Comparison of ENCODE assay signal across 35 mouse cellular contexts in the genomic region with DNA sequence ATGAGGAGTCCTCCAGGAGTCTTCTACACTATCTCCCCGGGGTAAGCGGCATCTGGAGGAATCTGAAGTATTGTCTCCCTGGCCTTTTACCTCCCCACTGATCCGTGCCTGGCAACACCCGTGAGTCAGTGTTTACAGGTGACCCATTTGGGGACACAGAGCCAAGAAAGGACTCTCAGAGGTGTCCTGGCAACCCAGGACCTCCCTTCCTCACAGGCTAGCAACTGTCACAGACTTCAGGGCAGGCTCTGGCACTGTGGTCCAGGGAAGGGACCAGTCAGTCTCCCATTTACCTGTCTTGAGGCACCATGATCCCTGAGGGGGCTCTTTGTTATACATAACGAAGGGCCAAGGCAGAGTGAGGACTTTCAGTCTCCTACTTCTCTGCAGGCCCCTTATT. TPM values are rescaled to one million over a fixed set of nuclear protein-coding genes. Genes with fewer than 3 reads are reported as not detected.
DNase-seq lines count a peak whose midpoint lies in the region; ATAC-seq and TF ChIP-seq lines count a peak whose summit lies in the region.
"Had no signal": no experiment of that assay in that cellular context is flagged by ENCODE, and none has a peak within 500 bp of the region (broad histone marks: within the 10 kb centered on the region; RNA-seq: fewer than 3 reads in every experiment).

2610028H24Rik (plus strand) TSS at position 231 of the 400 bp plus-strand sequence.

- TF ChIP-seq CTCF in forebrain, postnatal 0 days (IDR thresholded peaks at IDR 0.05; ENCODE audit: low read depth), result no peak

- H3K9ac ChIP-seq in forebrain, embryonic 12.5 days, result peak within 1 kb of the TSS; percentile 12; the same call in 1 of the 2 replicates
- no peak within 1 kb of the TSS for H3K9ac ChIP-seq in forebrain, postnatal 0 days
- no peak within 1 kb of the TSS for H3K9ac ChIP-seq in heart, embryonic 14.5 days (ENCODE audit: low read length)
- H3K9ac ChIP-seq: hindbrain, embryonic 12.5 days; liver, embryonic 15.5 days had no signal

- DNase-seq in forebrain, postnatal 0 days, result no peak
- no peak for DNase-seq in heart, postnatal 25 days (ENCODE audit: low spot score)
- DNase-seq in lung, adult 18-20 months, result peak; percentile 74 to 83
- DNase-seq in lung, postnatal 14 days, result no peak
- DNase-seq in lung, postnatal 36 days, result peak; percentile 73
- no peak for DNase-seq in adrenal gland, postnatal 36 days
- DNase-seq: adrenal gland, adult 8-10 months; cerebellum, adult 8-10 months; cerebellum, postnatal 36 days; heart, postnatal 14 days; kidney, adult 9 months; kidney, postnatal 10 days; layer of hippocampus, postnatal 36 days; left cerebral cortex, postnatal 4 days; midbrain, embryonic 14.5 days; right cerebral cortex, postnatal 25 days; thymus, adult 18-20 months; thymus, postnatal 25 days had no signal

- H3K4me2 ChIP-seq in forebrain, embryonic 12.5 days, result no peak within 1 kb of the TSS
- H3K4me2 ChIP-seq in forebrain, postnatal 0 days (ENCODE audit: low read depth), result no peak within 1 kb of the TSS
- H3K4me2 ChIP-seq in heart, embryonic 14.5 days (ENCODE audit: low read length), result no peak within 1 kb of the TSS
- H3K4me2 ChIP-seq: hindbrain, embryonic 12.5 days; liver, embryonic 15.5 days had no signal

- H3K27me3 ChIP-seq in forebrain, embryonic 12.5 days, result no peaks in the 10 kb centered on the region
- H3K27me3 ChIP-seq in forebrain, postnatal 0 days (ENCODE audit: insufficient read depth, low read length), result no peaks in the 10 kb centered on the region
- no peaks in the 10 kb centered on the region for H3K27me3 ChIP-seq in heart, embryonic 14.5 days (ENCODE audit: control insufficient read depth, insufficient read depth, low read length)
- H3K27me3 ChIP-seq: hindbrain, embryonic 12.5 days; liver, embryonic 15.5 days had no signal

- ATAC-seq in forebrain, embryonic 12.5 days (ENCODE audit: low FRiP score), result no peak
- ATAC-seq in forebrain, postnatal 0 days, result no peak
- ATAC-seq in heart, embryonic 14.5 days (ENCODE audit: insufficient number of reproducible peaks, insufficient read depth, low FRiP score, low read depth), result no peak
- ATAC-seq: activated CD4-positive, CD25-positive, alpha-beta regulatory T cell, adult 4 months; forebrain, embryonic 14.5 days; hindbrain, postnatal 0 days; intestine, embryonic 16.5 days had no signal

- no peaks in the 10 kb centered on the region for H3K9me3 ChIP-seq in forebrain, embryonic 12.5 days
- no peaks in the 10 kb centered on the region for H3K9me3 ChIP-seq in forebrain, postnatal 0 days (ENCODE audit: low read length)
- H3K9me3 ChIP-seq in heart, embryonic 14.5 days (ENCODE audit: control insufficient read depth, low read length), result no peaks in the 10 kb centered on the region
- H3K9me3 ChIP-seq: hindbrain, embryonic 12.5 days; liver, embryonic 15.5 days had no signal

- 58% methylated on average over 5 of the region's 5 CpGs for WGBS in forebrain, embryonic 12.5 days
- WGBS in forebrain, postnatal 0 days, result 67% methylated on average over 5 of the region's 5 CpGs
- 58% methylated on average over 5 of the region's 5 CpGs for WGBS in heart, embryonic 14.5 days

- intact Hi-C loops in heart, postnatal 25 days (cut with DNase I), result no loop called here

- H3K4me1 ChIP-seq in forebrain, embryonic 12.5 days, result no peaks in the 10 kb centered on the region
- H3K4me1 ChIP-seq in forebrain, postnatal 0 days (ENCODE audit: insufficient read depth), result no peaks in the 10 kb centered on the region
- H3K4me1 ChIP-seq in heart, embryonic 14.5 days (ENCODE audit: control insufficient read depth in 2 of 2, insufficient read depth in 2 of 2, low read length in 2 of 2), result peaks cover 0 to 4% of the 10 kb centered on the region in 2 experiments; a peak in 1 of 4 replicates

- no peak within 1 kb of the TSS for H3K4me3 ChIP-seq in forebrain, embryonic 12.5 days (replicated peaks)
- no peak within 1 kb of the TSS for H3K4me3 ChIP-seq in forebrain, postnatal 0 days (ENCODE audit: low read depth, low read length)
- no peak within 1 kb of the TSS for H3K4me3 ChIP-seq in heart, embryonic 14.5 days (ENCODE audit: control insufficient read depth in 1 of 2, insufficient read depth in 1 of 2, low read depth in 1 of 2, low read length in 2 of 2)
- H3K4me3 ChIP-seq: hindbrain, embryonic 12.5 days; liver, embryonic 15.5 days had no signal

- no peak within 1 kb of the TSS for H3K27ac ChIP-seq in forebrain, embryonic 12.5 days
- H3K27ac ChIP-seq in forebrain, postnatal 0 days (ENCODE audit: low read depth, low read length), result no peak within 1 kb of the TSS
- H3K27ac ChIP-seq in heart, embryonic 14.5 days (replicated peaks in 1 of 2; ENCODE audit: control insufficient read depth in 1 of 2, insufficient read depth in 1 of 2, low read depth in 2 of 2, low read length in 2 of 2), result peak within 1 kb of the TSS; percentile 26 to 32; a peak in 2 of 4 replicates
- H3K27ac ChIP-seq: hindbrain, embryonic 12.5 days; hindbrain, postnatal 0 days had no signal

- no peaks in the 10 kb centered on the region for H3K36me3 ChIP-seq in forebrain, embryonic 12.5 days (replicated peaks)
- H3K36me3 ChIP-seq in forebrain, postnatal 0 days (ENCODE audit: insufficient read depth), result no peaks in the 10 kb centered on the region
- no peaks in the 10 kb centered on the region for H3K36me3 ChIP-seq in heart, embryonic 14.5 days (ENCODE audit: control insufficient read depth, insufficient read depth, low read length)
- H3K36me3 ChIP-seq: hindbrain, embryonic 12.5 days; liver, embryonic 15.5 days had no signal

RNA-seq across cellular contexts. Expression of gene 2610028H24Rik, which starts in this region (rescaled TPM):
- not detected in 2 replicates for polyA plus RNA-seq in forebrain, embryonic 12.5 days (2016; fragmentation: Nextera tagmentation; extraction: Ambion mirVana)
- total RNA-seq in forebrain, postnatal 0 days (2014; rRNA removed), result not detected in 2 replicates
- 0.19 TPM in 1 of 2 replicates, not detected in the other for polyA plus RNA-seq in forebrain, postnatal 0 days (2015; fragmentation: Nextera tagmentation; extraction: Ambion mirVana)
- polyA plus RNA-seq in heart, embryonic 14.5 days (2014; fragmentation: Nextera tagmentation; extraction: Ambion mirVana), result not detected in 2 replicates
- total RNA-seq in heart, postnatal 25 days (2021), result under 1 TPM in 1 of 2 experiments, not detected in 1; 0.26 TPM
- total RNA-seq in adrenal gland, postnatal 36 days (2021), result not detected
- total RNA-seq: adrenal gland, adult 8-10 months; gastrocnemius, adult 8-10 months; granulocyte monocyte progenitor cell, adult 5-6 weeks; hindbrain, postnatal 0 days; layer of hippocampus, postnatal 36 days; left cerebral cortex, postnatal 4 days; liver, adult 2 months; neutrophil, adult 5-6 weeks had no signal
- polyA plus RNA-seq: activated CD4-positive, CD25-positive, alpha-beta regulatory T cell, adult 4 months; C2C12; embryonic facial prominence, embryonic 11.5 days; forebrain, embryonic 14.5 days; frontal cortex, adult 2 months; hindbrain, embryonic 12.5 days; hindbrain, postnatal 0 days; intestine, embryonic 16.5 days; large intestine, adult 2 months; liver, adult 2 months; liver, embryonic 15.5 days; midbrain, embryonic 14.5 days; neural tube, embryonic 11.5 days had no signal

Comparison
In these comparisons a context has a peak if more than half of its experiments do, and no peak if none do; other contexts are left out.
1. DNase-seq: peak in lung, adult 18-20 months (2 of 2) and lung, postnatal 36 days (single experiment); none in forebrain, postnatal 0 days (single experiment), heart, postnatal 25 days (single experiment), lung, postnatal 14 days (single experiment) and adrenal gland, postnatal 36 days (0 of 2).
2. H3K27ac ChIP-seq: peak in heart, embryonic 14.5 days (2 of 2); none in forebrain, embryonic 12.5 days (single experiment) and forebrain, postnatal 0 days (single experiment).